Mouse (Mus musculus): Measurements from ENCODE around the gene Slc5a4a. TPM values are rescaled to one million over a fixed set of nuclear protein-coding genes. Genes with fewer than 3 reads are reported as not detected.

Slc5a4a gene
- polyA plus RNA-seq, 1 experiment from 2014 or later = not detected

- Histone ChIP-seq H3K9ac (replicated peaks) (no peak overlapping the region), H3K9me3 (ENCODE audit: low read length) (no peaks in the 10 kb centered on the region), H3K4me2 (ENCODE audit: low read depth, low read length) (no peak overlapping the region), H3K4me1 (ENCODE audit: insufficient read depth) (no peaks in the 10 kb centered on the region), H3K36me3 (replicated peaks; ENCODE audit: insufficient read depth, low read length) (no peaks in the 10 kb centered on the region), H3K27ac (ENCODE audit: low read depth) (no peak overlapping the region), H3K27me3 (ENCODE audit: insufficient read depth, low read length) (no peaks in the 10 kb centered on the region), H3K4me3 (ENCODE audit: low read depth, low read length) (no peak overlapping the region)
- DNase-seq = no peak
- TF ChIP-seq CTCF (IDR thresholded peaks at IDR 0.05; ENCODE audit: low read depth) (no peak), EP300 (IDR thresholded peaks at IDR 0.05; ENCODE audit: low read depth) (no peak)
- no peak for ATAC-seq
- 59% methylated on average over 4 of the region's 4 CpGs for WGBS (ENCODE audit: insufficient replicate concordance)
Measured at GRCm38 (mm10) chr10:76185216-76185615, 38.0 kb downstream of the Slc5a4a start.

GRCm38 (mm10) chr10:76188010-76188409, 40.8 kb downstream of the Slc5a4a start:
- H3K4me3 ChIP-seq (ENCODE audit: low read depth, low read length) = no peak overlapping the region
- no peak for TF ChIP-seq CTCF (IDR thresholded peaks at IDR 0.05; ENCODE audit: low read depth)
- TF ChIP-seq EP300 (IDR thresholded peaks at IDR 0.05; ENCODE audit: low read depth) = no peak
- 61% methylated on average over 1 of the region's 1 CpGs for WGBS (ENCODE audit: insufficient replicate concordance)
- H3K36me3 ChIP-seq (replicated peaks; ENCODE audit: insufficient read depth, low read length) = no peaks in the 10 kb centered on the region
- no peaks in the 10 kb centered on the region for H3K4me1 ChIP-seq (ENCODE audit: insufficient read depth)
- no peak for DNase-seq
- H3K9ac ChIP-seq (replicated peaks) = no peak overlapping the region
- no peak overlapping the region for H3K27ac ChIP-seq (ENCODE audit: low read depth)
- H3K9me3 ChIP-seq (ENCODE audit: low read length) = no peaks in the 10 kb centered on the region
- no peak overlapping the region for H3K4me2 ChIP-seq (ENCODE audit: low read depth, low read length)
- no peaks in the 10 kb centered on the region for H3K27me3 ChIP-seq (ENCODE audit: insufficient read depth, low read length)
- no peak for ATAC-seq

GRCm38 (mm10) chr10:76201416-76201815, 54.2 kb downstream of the Slc5a4a start:
- TF ChIP-seq EP300 (IDR thresholded peaks at IDR 0.05; ENCODE audit: low read depth) (no peak), CTCF (IDR thresholded peaks at IDR 0.05; ENCODE audit: low read depth) (no peak)
- no peak for ATAC-seq
- WGBS (ENCODE audit: insufficient replicate concordance) = 59% methylated on average over 3 of the region's 3 CpGs
- no peak overlapping the region for H3K4me2 ChIP-seq (ENCODE audit: low read depth, low read length)
- H3K4me3 ChIP-seq (ENCODE audit: low read depth, low read length) = no peak overlapping the region
- H3K9me3 ChIP-seq (ENCODE audit: low read length) = no peaks in the 10 kb centered on the region
- H3K36me3 ChIP-seq (replicated peaks; ENCODE audit: insufficient read depth, low read length) = no peaks in the 10 kb centered on the region
- H3K27ac ChIP-seq (ENCODE audit: low read depth) = no peak overlapping the region
- H3K27me3 ChIP-seq (ENCODE audit: insufficient read depth, low read length) = no peaks in the 10 kb centered on the region
- H3K4me1 ChIP-seq (ENCODE audit: insufficient read depth) = no peaks in the 10 kb centered on the region
- no peak overlapping the region for H3K9ac ChIP-seq (replicated peaks)
- no peak for DNase-seq

- Histone ChIP-seq H3K36me3 (replicated peaks; ENCODE audit: insufficient read depth, low read length) (no peaks in the 10 kb centered on the region), H3K4me3 (ENCODE audit: low read depth, low read length) (no peak overlapping the region), H3K9ac (replicated peaks) (no peak overlapping the region), H3K9me3 (ENCODE audit: low read length) (no peaks in the 10 kb centered on the region), H3K27ac (ENCODE audit: low read depth) (no peak overlapping the region), H3K4me2 (ENCODE audit: low read depth, low read length) (no peak overlapping the region), H3K27me3 (ENCODE audit: insufficient read depth, low read length) (no peaks in the 10 kb centered on the region), H3K4me1 (ENCODE audit: insufficient read depth) (no peaks in the 10 kb centered on the region)
- DNase-seq (peak; percentile 81), ATAC-seq (no peak)
- WGBS (ENCODE audit: insufficient replicate concordance) = 20% methylated on average over 7 of the region's 7 CpGs
- peak; percentile 77 for TF ChIP-seq CTCF (IDR thresholded peaks at IDR 0.05; ENCODE audit: low read depth)
- TF ChIP-seq EP300 (IDR thresholded peaks at IDR 0.05; ENCODE audit: low read depth) = no peak
Measured at GRCm38 (mm10) chr10:76201978-76202377, 54.7 kb downstream of the Slc5a4a start.

GRCm38 (mm10) chr10:76203798-76204283, 56.6 kb downstream of the Slc5a4a start:
- H3K4me3 ChIP-seq (ENCODE audit: low read depth, low read length) = peak overlapping the region; percentile 29; the same call in 1 of the 2 replicates
- no peaks in the 10 kb centered on the region for H3K36me3 ChIP-seq (replicated peaks; ENCODE audit: insufficient read depth, low read length)
- ATAC-seq (no peak), DNase-seq (no peak)
- H3K9ac ChIP-seq (replicated peaks) = no peak overlapping the region
- no peak overlapping the region for H3K27ac ChIP-seq (ENCODE audit: low read depth)
- TF ChIP-seq CTCF (IDR thresholded peaks at IDR 0.05; ENCODE audit: low read depth) (peak; percentile 54), EP300 (IDR thresholded peaks at IDR 0.05; ENCODE audit: low read depth) (no peak)
- H3K4me1 ChIP-seq (ENCODE audit: insufficient read depth) = no peaks in the 10 kb centered on the region
- H3K27me3 ChIP-seq (ENCODE audit: insufficient read depth, low read length) = no peaks in the 10 kb centered on the region
- WGBS (ENCODE audit: insufficient replicate concordance) = 21% methylated on average over 18 of the region's 18 CpGs
- no peaks in the 10 kb centered on the region for H3K9me3 ChIP-seq (ENCODE audit: low read length)
- H3K4me2 ChIP-seq (ENCODE audit: low read depth, low read length) = peak overlapping the region; percentile 62

GRCm38 (mm10) chr10:76207262-76207796, 60.1 kb downstream of the Slc5a4a start:
- Histone ChIP-seq H3K27ac (ENCODE audit: low read depth) (no peak overlapping the region), H3K27me3 (ENCODE audit: insufficient read depth, low read length) (no peaks in the 10 kb centered on the region), H3K4me3 (ENCODE audit: low read depth, low read length) (no peak overlapping the region), H3K9ac (replicated peaks) (no peak overlapping the region), H3K36me3 (replicated peaks; ENCODE audit: insufficient read depth, low read length) (no peaks in the 10 kb centered on the region), H3K4me2 (ENCODE audit: low read depth, low read length) (no peak overlapping the region), H3K9me3 (ENCODE audit: low read length) (no peaks in the 10 kb centered on the region), H3K4me1 (ENCODE audit: insufficient read depth) (no peaks in the 10 kb centered on the region)
- no peak for TF ChIP-seq CTCF (IDR thresholded peaks at IDR 0.05; ENCODE audit: low read depth)
- TF ChIP-seq EP300 (IDR thresholded peaks at IDR 0.05; ENCODE audit: low read depth) = no peak
- 83% methylated on average over 13 of the region's 13 CpGs for WGBS (ENCODE audit: insufficient replicate concordance)
- no peak for ATAC-seq
- DNase-seq = no peak
